In genomic region chr16:83326826-83327225, GRCm38 (mm10) we compare ENCODE assay signal across 14 mouse cellular contexts.
"Had no signal": no experiment of that assay in that cellular context is flagged by ENCODE, and none has a peak within 500 bp of the region (broad histone marks: within the 10 kb centered on the region; RNA-seq: fewer than 3 reads in every experiment).

No protein-coding gene starts in this region.

- H3K4me2 ChIP-seq: midbrain, embryonic 11.5 days; stomach, embryonic 15.5 days had no signal

- H3K27ac ChIP-seq: layer of hippocampus, adult 2 months; liver, embryonic 14.5 days; stomach, embryonic 15.5 days had no signal

- H3K27me3 ChIP-seq: stomach, embryonic 15.5 days had no signal

- H3K9ac ChIP-seq: liver, embryonic 14.5 days; stomach, embryonic 15.5 days had no signal

- H3K9me3 ChIP-seq: stomach, embryonic 15.5 days had no signal

- ATAC-seq: lung, postnatal 0 days; midbrain, embryonic 16.5 days had no signal

- H3K4me3 ChIP-seq: layer of hippocampus, adult 2 months; stomach, embryonic 15.5 days had no signal

- H3K36me3 ChIP-seq: stomach, embryonic 15.5 days had no signal

- DNase-seq: kidney, adult 8-10 months; kidney, postnatal 10 days; kidney, postnatal 4 days; lung, adult 18-20 months; lung, postnatal 4 days; right cerebral cortex, postnatal 14 days; thymus, adult 2 months; thymus, postnatal 25 days had no signal

- H3K4me1 ChIP-seq: stomach, embryonic 15.5 days had no signal
